Mouse (Mus musculus): ENCODE measurements around the gene Nudcd3.

DNA sequence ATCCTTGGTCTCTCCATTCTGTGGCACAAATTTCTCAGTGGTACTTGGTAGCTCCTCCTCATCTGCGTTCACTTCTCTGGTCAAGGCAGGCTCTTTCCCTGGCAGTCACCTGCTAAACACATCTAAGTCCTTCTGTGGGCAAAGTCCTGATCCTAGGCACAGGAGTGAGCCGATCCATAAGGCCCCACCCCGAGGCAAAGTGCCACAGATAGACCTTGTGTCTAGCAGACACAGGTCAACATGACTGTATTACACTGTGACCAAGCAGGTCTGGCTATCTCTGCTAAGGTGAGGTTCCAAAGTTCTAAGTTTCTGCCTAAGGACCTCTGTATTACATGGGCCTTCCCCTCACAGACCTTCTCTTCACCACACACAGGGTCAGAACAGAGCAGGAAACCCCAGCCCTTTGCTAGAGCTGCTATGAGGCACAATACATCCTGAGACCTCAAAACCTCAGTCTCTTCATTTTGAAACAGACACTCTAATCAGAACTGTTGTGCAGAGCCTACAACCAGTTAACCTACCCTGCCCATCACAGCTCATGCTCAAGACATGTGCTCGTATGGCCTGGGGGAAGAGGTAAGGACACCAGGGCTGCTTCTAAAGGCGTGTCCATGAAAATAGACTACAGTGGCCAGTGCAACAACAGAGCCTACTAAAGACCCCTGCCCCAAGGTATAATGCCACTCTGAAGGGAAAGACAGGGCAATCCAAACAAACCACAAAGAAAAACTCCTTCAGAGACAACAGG lies 88.3 kb downstream of the Nudcd3 start:
- no peak for TF ChIP-seq FLI1 (IDR thresholded peaks at IDR 0.05; ENCODE audit: low read length)
- TF ChIP-seq GATA1 (IDR thresholded peaks at IDR 0.05; ENCODE audit: borderline replicate concordance, low read length), result no peak

Data from megakaryocyte, embryonic 14.5 days (primary cell).